Mouse (Mus musculus): Measurements from ENCODE around the gene Tyk2.

Gene Tyk2

DNA sequence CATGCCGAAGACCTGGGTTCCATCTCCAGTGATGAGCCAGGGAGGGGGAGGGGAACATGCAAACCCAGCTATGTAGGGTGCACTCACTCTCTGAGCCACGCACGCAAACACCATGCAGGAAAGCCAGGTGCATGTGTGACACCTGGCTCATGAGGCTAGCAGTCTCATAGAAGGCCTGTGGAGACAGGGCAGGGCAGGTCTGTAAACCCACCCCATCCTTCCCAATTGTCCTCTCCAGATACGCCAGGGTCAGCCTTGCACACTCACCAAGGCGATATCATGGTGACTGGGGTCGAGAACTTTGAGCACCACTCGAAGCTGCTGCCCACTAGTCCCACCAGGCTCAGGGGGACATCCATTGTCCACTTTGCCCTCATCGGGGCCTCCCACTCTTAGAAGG is 15.9 kb downstream of the Tyk2 start:
- no peak for DNase-seq (ENCODE audit: low read depth, low spot score)

GRCm38 (mm10) chr9:21114190-21114589 is 16.9 kb downstream of the Tyk2 start:
- DNase-seq (ENCODE audit: low read depth, low spot score): no peak

- DNase-seq (ENCODE audit: low read depth, low spot score): no peak
These were observed 17.3 kb downstream of the Tyk2 start for GRCm38 (mm10) chr9:21113751-21114150.

GRCm38 (mm10) chr9:21107607-21108237 is 23.3 kb downstream of the Tyk2 start:
- no peak for DNase-seq (ENCODE audit: low read depth, low spot score)

GRCm38 (mm10) chr9:21105760-21106564 is 25.1 kb downstream of the Tyk2 start:
- DNase-seq (ENCODE audit: low read depth, low spot score): no peak

- DNase-seq (ENCODE audit: low read depth, low spot score): no peak
These were observed 26.2 kb downstream of the Tyk2 start for GRCm38 (mm10) chr9:21104814-21105213.

DNA sequence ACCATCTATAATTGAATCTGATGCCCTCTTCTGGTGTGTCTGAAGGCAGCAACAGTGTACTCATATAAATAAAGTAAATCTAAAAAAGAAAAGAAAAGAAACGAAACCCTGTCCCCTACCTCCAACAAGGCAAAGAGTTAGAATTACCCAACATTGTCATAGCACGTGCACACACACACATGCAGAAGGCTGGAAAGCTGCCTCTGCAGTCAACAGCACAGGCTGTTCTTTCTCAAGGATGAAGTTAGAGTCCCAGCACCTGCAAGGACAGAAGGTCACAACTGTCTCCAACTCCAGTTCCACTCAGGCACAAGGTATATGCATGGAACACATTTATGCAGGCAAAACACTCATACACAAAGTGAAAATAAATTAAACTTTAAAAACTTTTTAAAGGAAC is 29.0 kb downstream of the Tyk2 start:
- no peak for DNase-seq (ENCODE audit: low read depth, low spot score)

DNA sequence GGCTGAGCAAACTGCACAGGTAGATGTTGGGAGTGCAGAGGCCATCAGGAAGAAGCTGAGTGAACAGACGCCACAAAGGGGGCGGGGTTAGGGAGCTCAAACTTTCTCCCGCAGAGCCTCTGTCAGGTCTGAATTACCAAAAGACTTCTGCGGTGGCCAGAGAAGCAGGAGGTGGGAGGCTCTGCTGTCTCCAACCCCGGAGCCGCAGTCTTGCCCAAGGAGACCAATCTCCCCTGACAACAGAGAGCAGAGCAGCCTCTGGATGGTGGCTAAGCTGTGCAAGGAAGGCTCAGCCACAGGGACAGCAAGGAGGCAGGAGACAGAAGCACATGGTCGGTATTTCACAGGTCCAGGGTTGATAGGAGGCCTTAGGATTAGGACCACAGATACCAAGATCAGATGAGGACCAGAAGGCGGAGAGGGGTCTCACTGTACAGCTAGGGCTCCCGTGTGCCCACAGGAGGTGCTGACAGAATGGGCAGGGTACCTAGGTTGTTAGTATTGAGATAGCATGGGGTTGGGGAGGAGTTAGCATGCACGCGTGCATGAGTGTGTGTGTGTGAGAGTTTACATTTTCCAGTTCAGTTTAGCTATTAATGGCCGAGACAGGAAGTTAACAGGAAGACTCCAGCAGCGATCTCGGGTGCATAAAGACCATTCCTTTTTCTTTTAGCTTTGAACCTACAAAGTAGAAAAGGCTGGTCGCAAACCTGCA is 30.4 kb downstream of the Tyk2 start:
- DNase-seq (ENCODE audit: low read depth, low spot score): peak; percentile 43

GRCm38 (mm10) chr9:21097793-21098192 is 33.2 kb downstream of the Tyk2 start:
- DNase-seq (ENCODE audit: low read depth, low spot score): no peak

DNA sequence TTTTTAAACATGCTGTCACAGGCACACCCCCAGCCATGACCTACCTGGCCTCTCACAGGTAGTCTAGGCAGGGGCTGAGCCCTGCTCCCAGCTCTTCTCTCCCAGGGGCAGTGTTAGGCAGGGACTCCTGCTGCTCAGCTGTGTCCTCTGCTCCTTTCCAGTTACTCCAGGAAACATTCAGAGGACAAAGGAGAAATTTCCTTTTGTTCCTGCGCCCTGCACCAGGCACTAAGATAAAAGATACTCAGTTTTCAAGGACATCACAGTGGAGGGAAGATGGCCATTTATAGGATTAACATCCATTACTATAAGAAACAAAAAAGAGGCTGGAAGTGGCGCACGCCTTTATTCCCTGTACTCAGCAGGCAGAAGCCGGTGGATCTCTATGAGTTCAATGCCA is 35.1 kb downstream of the Tyk2 start:
- peak; percentile 84 for DNase-seq (ENCODE audit: low read depth, low spot score)

- no peak for DNase-seq (ENCODE audit: low read depth, low spot score)
These were observed 37.6 kb downstream of the Tyk2 start for GRCm38 (mm10) chr9:21093423-21093822.

GRCm38 (mm10) chr9:21091707-21092320 is 39.2 kb downstream of the Tyk2 start, which contains the start of the genes Gm38431 and Raver1:
TSS of gene Gm38431 (minus strand) at chr9:21091997.
TSS of gene Raver1 (minus strand) at chr9:21092008.
- DNase-seq (ENCODE audit: low read depth, low spot score): peak; percentile 99

- DNase-seq (ENCODE audit: low read depth, low spot score): peak; percentile 36
These were observed 39.9 kb downstream of the Tyk2 start for GRCm38 (mm10) chr9:21090972-21091706.

DNA sequence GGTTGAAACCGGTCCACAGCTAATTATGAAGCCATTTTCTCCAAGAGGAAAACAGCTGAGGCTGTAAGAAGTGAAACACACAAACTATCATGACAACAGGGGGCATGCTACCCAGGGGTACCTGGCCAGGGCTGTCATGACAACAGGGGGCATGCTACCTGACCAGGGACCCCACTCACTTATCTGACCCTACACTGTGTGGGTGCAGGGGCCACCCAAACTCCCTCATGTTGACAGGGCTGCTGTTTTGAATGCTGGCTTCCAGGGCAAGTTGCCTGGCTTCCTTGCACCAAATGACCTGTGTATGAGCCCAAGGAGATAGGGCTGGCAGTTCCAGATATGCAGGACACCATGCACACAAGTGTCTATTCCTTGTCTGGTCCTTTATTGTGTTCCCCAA is 40.5 kb downstream of the Tyk2 start:
- no peak for DNase-seq (ENCODE audit: low read depth, low spot score)

- DNase-seq (ENCODE audit: low read depth, low spot score): no peak
These were observed 47.7 kb downstream of the Tyk2 start for GRCm38 (mm10) chr9:21083324-21083723.

- DNase-seq (ENCODE audit: low read depth, low spot score): no peak
These were observed 49.9 kb downstream of the Tyk2 start for GRCm38 (mm10) chr9:21081127-21081526.

DNA sequence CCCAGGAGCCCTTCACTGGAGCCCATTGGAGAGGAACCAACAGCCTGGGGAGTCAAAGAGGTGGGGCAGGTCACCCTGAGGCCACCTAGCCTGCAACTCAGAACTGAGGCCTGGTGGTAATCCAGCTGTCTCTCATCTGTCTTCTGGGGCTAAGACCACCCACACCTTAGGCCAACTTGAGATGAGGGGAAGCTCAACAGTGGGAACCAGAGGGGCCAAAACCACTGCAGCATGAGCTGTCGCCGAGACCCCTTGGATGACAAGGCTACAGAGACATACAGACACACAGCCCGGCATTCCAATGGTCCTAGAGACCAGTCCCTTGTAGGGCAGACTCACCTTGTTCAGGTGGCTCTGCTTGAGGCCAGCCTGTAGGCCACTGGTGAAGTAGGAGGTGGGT is 55.4 kb downstream of the Tyk2 start:
- DNase-seq (ENCODE audit: low read depth, low spot score): no peak

DNA sequence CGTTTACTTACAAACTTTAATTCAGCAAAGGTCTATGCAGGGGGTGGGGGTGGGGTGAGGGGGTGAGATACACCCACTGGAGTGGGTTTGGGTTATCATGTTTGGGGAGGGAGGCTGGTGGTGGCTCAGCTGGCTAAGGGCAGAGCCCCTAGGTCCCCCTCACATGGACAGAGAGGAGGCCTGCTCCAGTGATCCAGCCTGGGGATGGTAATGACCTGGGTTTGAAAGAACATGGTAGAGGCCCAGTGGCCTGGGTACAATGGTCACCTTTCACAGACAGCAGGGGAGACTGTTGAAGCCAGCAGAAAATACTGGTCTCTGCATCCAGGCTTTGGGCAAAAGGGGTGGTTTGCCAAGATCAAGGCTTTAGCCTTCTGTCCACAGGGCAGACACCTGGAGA is 56.9 kb downstream of the Tyk2 start:
- DNase-seq (ENCODE audit: low read depth, low spot score): no peak

GRCm38 (mm10) chr9:21073044-21073840 is 57.8 kb downstream of the Tyk2 start, which contains the start of the genes Gm49373 and Fdx1l:
TSS of gene Gm49373 (minus strand) at chr9:21073096.
TSS of gene Fdx1l (minus strand) at chr9:21073614.
- DNase-seq (ENCODE audit: low read depth, low spot score): peak; percentile 93

GRCm38 (mm10) chr9:21072641-21073040 is 58.4 kb downstream of the Tyk2 start:
- DNase-seq (ENCODE audit: low read depth, low spot score): peak; percentile 54
